Mouse (Mus musculus): Measurements from ENCODE around the gene Hoxa3.

GRCm38 (mm10) chr6:52241001-52241621 is 28.0 kb upstream of the Hoxa3 start:
- TF ChIP-seq CTCF (conservative IDR thresholded peaks at IDR 0.05; ENCODE audit: low read length) (no peak), NANOG (IDR thresholded peaks at IDR 0.05; ENCODE audit: borderline replicate concordance, low read length) (no peak), POU5F1 (IDR thresholded peaks at IDR 0.05; ENCODE audit: borderline replicate concordance, low read length) (no peak)
